Mouse (Mus musculus) lung, embryonic 14.5 days (tissue): ENCODE results near the gene Smad9. TPM values are rescaled to one million over a fixed set of nuclear protein-coding genes. Genes with fewer than 3 reads are reported as not detected.

Experiments used
- ATAC-seq: fragments of 200-750 bp; cut with Nextera tagmentation; 2 replicates; pipeline ENCODE4 v1.8.0; 2017; ENCODE audit warnings: mild to moderate bottlenecking, moderate TSS enrichment, moderate library complexity; ENCODE audit not compliant: insufficient read depth
- DNase-seq: peaks from one replicate; pipeline ENCODE4 v3.0.0-alpha.2; 2015
- H3K27ac ChIP-seq: fragments of 300-500 bp; sonication (generic); 2 replicates; pipeline ENCODE4 v1.5.1; 2014; ENCODE audit warnings: low read depth, mild to moderate bottlenecking, moderate library complexity
- H3K27me3 ChIP-seq: fragments of 300-500 bp; sonication (generic); 2 replicates; pipeline ENCODE4 v1.6.1; 2014; ENCODE audit warnings: low read length, control low read depth; ENCODE audit not compliant: insufficient read depth
- H3K36me3 ChIP-seq: fragments of 300-500 bp; sonication (generic); 2 replicates; pipeline ENCODE4 v1.6.1; 2014; ENCODE audit warnings: control low read depth; ENCODE audit not compliant: insufficient read depth
- H3K4me1 ChIP-seq: fragments of 300-500 bp; sonication (generic); 2 replicates; pipeline ENCODE4 v1.6.1; 2014; ENCODE audit warnings: antibody characterized with exemption, control low read depth; ENCODE audit not compliant: insufficient read depth
- H3K4me2 ChIP-seq: fragments of 300-500 bp; sonication (generic); 2 replicates; pipeline ENCODE4 v1.6.1; 2014; ENCODE audit warnings: mild to moderate bottlenecking
- H3K4me3 ChIP-seq: fragments of 300-500 bp; sonication (generic); 2 replicates; pipeline ENCODE4 v1.5.1; 2014; ENCODE audit warnings: low read depth, low read length
- H3K9ac ChIP-seq: fragments of 300-500 bp; sonication (generic); 2 replicates; pipeline ENCODE4 v1.6.1; 2014
- H3K9me3 ChIP-seq: fragments of 300-500 bp; sonication (generic); 2 replicates; pipeline ENCODE4 v1.6.1; 2016; ENCODE audit warnings: low read depth, low read length, control low read depth
- CTCF ChIP-seq: IDR thresholded peaks from 2 replicates; pipeline ENCODE4 v1.5.1; 2016; ENCODE audit warnings: antibody characterized with exemption, low read depth
- WGBS: fragments of 180-500 bp; shearing (Covaris S2); extraction: QIAGEN DNeasy Blood & Tissue Kit; methylation state at CpG from one replicate; pipeline ENCODE4 v1.1.7; 2014; 5-methylcytosine and 5-hydroxymethylcytosine counted together
- polyA plus RNA-seq: library from polyadenylated mRNA; unstranded; fragments of >200 nt; fragmentation: Nextera tagmentation; extraction: Ambion mirVana; gene quantifications from 2 replicates; pipeline ENCODE4 v1.2.1, GENCODE M21; 2014

Smad9 gene
- polyA plus RNA-seq, 1 experiment from 2014 or later, result 2.4 TPM

GRCm38 (mm10) chr3:54807666-54808217 lies 52.4 kb downstream of the Smad9 start, which contains the start of gene Rfxap:
Gene Rfxap (minus strand): TSS chr3:54807791.
- Histone ChIP-seq H3K9me3 (no peaks in the 10 kb centered on the region), H3K4me2 (peak within 1 kb of the TSS; percentile 92), H3K4me1 (0 out of 2 replicates have a peak, but pooled peaks cover 4% of the 10 kb centered on the region), H3K36me3 (peaks cover 16% of the 10 kb centered on the region), H3K27me3 (no peaks in the 10 kb centered on the region), H3K9ac (peak within 1 kb of the TSS; percentile 93), H3K4me3 (peak within 1 kb of the TSS; percentile 87), H3K27ac (peak within 1 kb of the TSS; percentile 90)
- ATAC-seq, result peak; percentile 93
- under 1% methylated on average over 52 of the region's 52 CpGs for WGBS
- no peak for TF ChIP-seq CTCF
- DNase-seq, result peak; percentile 97

GRCm38 (mm10) chr3:54809111-54809510 lies 53.7 kb downstream of the Smad9 start:
- Histone ChIP-seq H3K27me3 (no peaks in the 10 kb centered on the region), H3K4me2 (no peak overlapping the region), H3K4me3 (no peak overlapping the region), H3K9ac (no peak overlapping the region), H3K9me3 (no peaks in the 10 kb centered on the region), H3K27ac (no peak overlapping the region), H3K36me3 (peaks cover 5% of the 10 kb centered on the region), H3K4me1 (0 out of 2 replicates have a peak, but pooled peaks cover 4% of the 10 kb centered on the region)
- no peak for TF ChIP-seq CTCF
- WGBS, result 42% methylated on average over 5 of the region's 5 CpGs
- ATAC-seq (no peak), DNase-seq (peak; percentile 26)

- Histone ChIP-seq H3K36me3 (no peaks in the 10 kb centered on the region), H3K9ac (no peak overlapping the region), H3K4me1 (no peaks in the 10 kb centered on the region), H3K4me2 (no peak overlapping the region), H3K9me3 (no peaks in the 10 kb centered on the region), H3K27me3 (no peaks in the 10 kb centered on the region), H3K4me3 (no peak overlapping the region), H3K27ac (no peak overlapping the region)
- ATAC-seq (no peak), DNase-seq (no peak)
- peak; percentile 27; the same call in 1 of the 2 replicates for TF ChIP-seq CTCF
- 37% methylated on average over 1 of the region's 1 CpGs for WGBS
These were observed 56.2 kb downstream of the Smad9 start for GRCm38 (mm10) chr3:54811616-54812015.

- ATAC-seq, result no peak
- H3K9me3 ChIP-seq, result no peaks in the 10 kb centered on the region
- no peaks in the 10 kb centered on the region for H3K36me3 ChIP-seq
- H3K9ac ChIP-seq, result no peak overlapping the region
- no peak for DNase-seq
- H3K27ac ChIP-seq, result no peak overlapping the region
- no peaks in the 10 kb centered on the region for H3K27me3 ChIP-seq
- no peak overlapping the region for H3K4me3 ChIP-seq
- 63% methylated on average over 6 of the region's 6 CpGs for WGBS
- no peak overlapping the region for H3K4me2 ChIP-seq
- H3K4me1 ChIP-seq, result no peaks in the 10 kb centered on the region
- TF ChIP-seq CTCF, result peak; percentile 25; the same call in 1 of the 2 replicates
These were observed 58.1 kb downstream of the Smad9 start for GRCm38 (mm10) chr3:54813418-54813988.

GRCm38 (mm10) chr3:54814622-54815021 lies 59.2 kb downstream of the Smad9 start:
- no peak overlapping the region for H3K27ac ChIP-seq
- H3K4me3 ChIP-seq, result no peak overlapping the region
- TF ChIP-seq CTCF, result no peak
- no peak overlapping the region for H3K9ac ChIP-seq
- ATAC-seq, result no peak
- no peaks in the 10 kb centered on the region for H3K4me1 ChIP-seq
- H3K4me2 ChIP-seq, result no peak overlapping the region
- no peaks in the 10 kb centered on the region for H3K36me3 ChIP-seq
- DNase-seq, result peak; percentile 47
- H3K9me3 ChIP-seq, result no peaks in the 10 kb centered on the region
- no peaks in the 10 kb centered on the region for H3K27me3 ChIP-seq
- WGBS, result 56% methylated on average over 6 of the region's 6 CpGs

GRCm38 (mm10) chr3:54815292-54815691 lies 59.9 kb downstream of the Smad9 start:
- 12% methylated on average over 3 of the region's 3 CpGs for WGBS
- ATAC-seq, result peak; percentile 58; the same call in 1 of the 2 replicates

GRCm38 (mm10) chr3:54822526-54822925 lies 67.1 kb downstream of the Smad9 start:
- TF ChIP-seq CTCF, result no peak
- DNase-seq (no peak), ATAC-seq (no peak)

More at GRCm38 (mm10) chr3:54815292-54815691, 59.9 kb downstream of the Smad9 start:
- TF ChIP-seq CTCF, result peak; percentile 84
- no peak overlapping the region for H3K9ac ChIP-seq
- no peaks in the 10 kb centered on the region for H3K36me3 ChIP-seq
- peak; percentile 84 for DNase-seq
- no peaks in the 10 kb centered on the region for H3K4me1 ChIP-seq
- H3K4me2 ChIP-seq, result no peak overlapping the region
- no peak overlapping the region for H3K4me3 ChIP-seq
- H3K27ac ChIP-seq, result no peak overlapping the region
- no peaks in the 10 kb centered on the region for H3K27me3 ChIP-seq
- no peaks in the 10 kb centered on the region for H3K9me3 ChIP-seq

More at GRCm38 (mm10) chr3:54822526-54822925, 67.1 kb downstream of the Smad9 start:
- Histone ChIP-seq H3K36me3 (no peaks in the 10 kb centered on the region), H3K4me1 (no peaks in the 10 kb centered on the region), H3K9ac (no peak overlapping the region), H3K27me3 (no peaks in the 10 kb centered on the region), H3K4me2 (no peak overlapping the region), H3K9me3 (no peaks in the 10 kb centered on the region), H3K27ac (no peak overlapping the region), H3K4me3 (no peak overlapping the region)
- WGBS, result 74% methylated on average over 5 of the region's 5 CpGs
